Mouse (Mus musculus) adrenal gland, postnatal 36 days (tissue): ENCODE measurements around the gene Rnf126. TPM values are rescaled to one million over a fixed set of nuclear protein-coding genes. Genes with fewer than 3 reads are reported as not detected.
A peak's percentile ranks its signal among the peaks of the same experiment; 100 is the strongest.

Experiments used
- DNase-seq, 2 experiments: peaks; one replicate each; pipeline ENCODE4 v3.0.0; 2021; ENCODE audit warnings: mixed read lengths in 1 of 2
- total RNA-seq, 2 experiments: library from RNA; stranded (reverse); gene quantifications; 2 replicates each; pipeline ENCODE4 v1.2.3; 2021

The Rnf126 gene
- total RNA-seq, 2 experiments from 2014 or later, result 53.0 to 55.2 TPM

DNA sequence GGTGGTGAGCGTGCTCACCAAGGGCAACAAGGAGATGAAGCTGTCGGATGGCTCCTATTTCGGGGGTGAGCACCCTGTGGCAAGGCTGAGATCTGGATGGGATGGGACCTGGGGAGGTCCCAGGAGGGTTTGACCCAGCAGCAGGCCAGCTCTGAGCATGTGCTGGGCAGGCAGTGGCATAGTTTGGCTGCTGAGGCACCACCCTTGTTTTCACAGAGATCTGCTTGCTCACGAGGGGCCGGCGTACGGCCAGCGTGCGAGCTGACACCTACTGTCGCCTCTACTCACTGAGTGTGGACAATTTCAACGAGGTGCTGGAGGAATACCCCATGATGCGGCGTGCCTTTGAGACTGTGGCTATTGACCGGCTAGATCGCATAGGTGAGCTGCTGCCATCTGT lies 32.9 kb downstream of the Rnf126 start:
- DNase-seq, result no peak

DNA sequence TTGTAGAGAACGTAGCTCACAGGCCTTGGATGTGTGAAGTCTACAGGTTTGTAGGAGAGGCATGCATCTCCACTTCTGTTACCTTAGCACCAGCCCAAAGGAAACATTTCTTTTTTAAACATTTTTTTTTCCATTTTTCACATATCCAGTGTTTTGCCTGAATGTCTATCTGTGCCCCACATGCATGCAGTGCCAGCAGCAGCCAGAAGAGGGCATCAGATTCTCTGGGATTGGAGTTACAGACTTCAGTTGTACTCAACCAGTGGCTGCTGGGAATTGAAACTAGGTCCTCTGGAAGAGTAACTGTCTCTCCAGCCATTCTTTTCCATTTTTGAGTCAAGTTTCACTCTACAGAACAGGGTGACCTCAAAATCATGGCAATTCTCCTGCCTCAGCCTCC lies 34.3 kb downstream of the Rnf126 start:
- DNase-seq, result peak; percentile 49 to 62

DNA sequence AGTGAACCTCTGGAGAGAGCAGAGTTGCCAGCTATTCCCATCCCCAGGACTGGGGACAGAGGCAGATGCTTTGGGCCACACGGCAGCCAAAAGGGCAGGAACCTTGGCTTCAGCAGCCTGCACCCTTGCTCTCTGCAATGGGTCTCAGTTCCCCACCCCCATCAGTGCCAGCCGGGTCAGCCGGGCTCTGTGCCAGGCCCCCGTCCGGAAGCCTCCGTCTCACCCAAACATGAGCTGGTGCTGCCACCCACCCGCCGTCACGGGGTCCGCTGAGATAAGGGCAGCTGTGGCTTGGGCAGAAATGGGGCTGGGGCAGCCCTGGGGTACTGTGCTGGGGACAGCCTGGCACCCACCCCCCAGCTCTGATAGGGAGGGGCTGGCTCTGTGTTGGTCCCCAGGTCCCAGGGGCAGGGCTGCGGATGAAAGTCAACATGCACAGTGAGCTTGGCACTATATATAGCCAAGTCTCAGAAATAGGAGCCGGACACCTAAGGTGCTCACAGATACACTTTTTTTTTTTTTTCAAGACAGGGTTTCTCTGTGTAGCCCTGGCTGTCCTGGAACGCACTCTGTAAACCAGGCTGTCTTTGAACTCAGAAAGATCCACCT lies 37.3 kb downstream of the Rnf126 start:
- DNase-seq, result no peak

DNA sequence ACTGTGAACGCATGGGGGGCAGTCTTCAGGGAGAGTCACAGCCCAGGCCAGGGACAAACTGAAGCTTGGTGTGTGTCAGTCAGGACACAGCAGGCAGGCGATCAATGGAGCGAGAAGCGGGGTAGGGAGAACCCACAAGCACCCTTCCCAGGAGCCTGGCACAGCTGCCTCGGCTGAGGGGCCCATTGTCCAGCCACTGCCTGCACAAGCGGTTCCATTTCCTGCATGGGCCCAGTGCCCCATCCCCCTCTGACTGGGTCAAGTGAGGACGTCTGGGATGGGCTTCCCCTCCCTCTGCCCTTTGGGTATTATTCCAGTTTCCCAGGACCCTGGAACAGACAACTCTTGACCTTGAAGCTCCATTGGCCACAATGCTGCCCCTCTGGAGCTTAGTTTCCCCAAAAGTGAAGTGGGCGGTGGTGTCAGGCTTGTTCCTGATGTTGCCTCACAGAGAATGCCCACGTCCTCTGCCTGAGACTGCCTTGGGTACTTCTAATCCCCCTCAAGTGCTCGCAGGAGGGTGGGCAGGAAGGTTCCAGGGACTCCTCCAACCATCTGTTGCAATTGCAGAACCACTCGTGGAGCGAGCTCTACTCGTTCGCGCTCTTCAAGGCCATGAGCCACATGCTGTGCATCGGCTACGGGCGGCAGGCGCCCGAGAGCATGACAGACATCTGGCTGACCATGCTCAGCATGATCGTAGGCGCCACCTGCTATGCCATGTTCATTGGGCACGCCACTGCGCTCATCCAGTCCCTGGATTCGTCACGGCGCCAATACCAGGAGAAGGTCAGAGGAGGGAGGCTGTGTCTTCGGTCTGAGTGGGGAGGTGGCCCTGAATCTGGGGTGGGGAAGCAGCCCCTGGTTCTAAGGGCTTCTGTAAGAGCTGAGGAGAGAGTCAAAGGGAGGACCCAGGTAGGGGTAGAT lies 38.2 kb downstream of the Rnf126 start:
- DNase-seq, result no peak

DNA sequence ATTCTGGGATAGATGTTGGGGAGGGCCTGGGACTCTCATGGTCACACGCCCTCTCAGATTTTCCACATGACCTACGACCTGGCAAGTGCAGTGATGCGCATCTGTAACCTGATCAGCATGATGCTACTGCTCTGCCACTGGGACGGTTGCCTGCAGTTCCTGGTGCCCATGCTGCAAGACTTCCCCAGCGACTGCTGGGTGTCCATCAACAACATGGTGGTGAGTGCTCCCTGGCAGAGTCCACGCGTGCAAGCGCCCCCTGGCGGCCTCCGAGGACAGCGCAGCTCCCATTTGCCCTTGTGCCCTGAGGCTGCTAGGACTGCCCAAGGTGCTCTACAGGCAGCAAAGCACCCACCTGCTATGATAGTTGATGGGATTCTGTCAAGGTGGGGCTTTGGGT lies 40.7 kb downstream of the Rnf126 start:
- DNase-seq, result peak; percentile 66 to 82

DNA sequence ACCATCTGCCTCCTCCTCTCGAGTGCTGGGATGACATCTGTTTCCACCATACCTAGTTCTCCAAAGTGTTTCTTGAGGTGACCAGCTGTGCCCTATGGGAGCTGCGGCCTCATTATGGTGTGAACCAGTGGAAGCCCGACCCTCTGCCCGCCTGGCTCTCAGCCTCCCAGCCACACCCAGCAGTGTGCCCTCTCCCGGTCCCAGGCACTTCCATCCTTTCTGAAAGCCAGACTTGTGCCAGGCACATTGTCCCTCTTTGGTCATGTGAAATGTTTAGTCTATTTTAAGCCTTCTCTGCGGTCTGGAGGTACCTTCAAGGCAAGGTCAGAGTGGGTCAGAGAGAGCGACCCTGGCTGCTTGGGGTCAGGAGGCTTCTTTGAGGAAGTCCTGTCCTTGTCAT lies 43.1 kb downstream of the Rnf126 start:
- no peak for DNase-seq

DNA sequence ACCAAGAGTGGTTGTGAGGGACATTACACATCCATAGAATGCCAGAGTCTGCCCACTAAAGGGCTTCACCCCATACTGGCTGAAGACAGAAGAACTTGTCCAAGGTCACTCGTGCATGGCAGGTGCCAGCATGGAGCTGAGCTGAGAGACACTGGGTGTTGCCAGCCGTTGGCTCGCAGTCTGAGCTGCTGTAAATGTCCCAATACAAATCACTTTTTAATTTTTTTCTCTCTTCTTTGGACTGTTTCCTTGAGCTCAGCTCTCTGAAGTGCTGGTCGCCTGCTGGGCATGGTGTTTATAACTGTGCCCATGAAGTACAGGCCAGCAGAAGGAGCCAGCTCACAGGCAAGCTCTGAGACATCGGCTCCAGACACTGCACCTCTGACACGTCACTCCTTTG lies 43.7 kb downstream of the Rnf126 start:
- peak in 1 of 2 experiments; percentile 40 for DNase-seq

DNA sequence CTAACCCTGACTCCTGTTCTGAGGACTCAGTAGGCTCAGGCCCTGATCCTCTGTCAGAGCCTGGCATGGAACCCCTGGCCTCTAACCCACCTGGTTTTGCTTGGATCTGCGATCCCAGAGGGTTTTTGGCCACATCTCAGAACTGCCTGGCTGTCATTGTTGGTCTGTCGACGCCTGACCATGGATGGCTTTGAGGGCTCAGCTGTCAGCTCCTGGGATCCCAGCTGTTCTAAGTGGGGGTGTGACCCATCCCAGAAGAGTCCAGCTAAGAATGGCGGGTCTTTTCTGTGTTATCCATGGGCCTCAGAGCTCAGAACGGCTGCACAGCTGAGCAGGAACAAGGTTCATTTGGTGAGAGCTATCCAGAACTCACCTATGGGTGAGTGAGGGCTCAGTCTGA lies 45.7 kb downstream of the Rnf126 start:
- DNase-seq, result no peak

DNA sequence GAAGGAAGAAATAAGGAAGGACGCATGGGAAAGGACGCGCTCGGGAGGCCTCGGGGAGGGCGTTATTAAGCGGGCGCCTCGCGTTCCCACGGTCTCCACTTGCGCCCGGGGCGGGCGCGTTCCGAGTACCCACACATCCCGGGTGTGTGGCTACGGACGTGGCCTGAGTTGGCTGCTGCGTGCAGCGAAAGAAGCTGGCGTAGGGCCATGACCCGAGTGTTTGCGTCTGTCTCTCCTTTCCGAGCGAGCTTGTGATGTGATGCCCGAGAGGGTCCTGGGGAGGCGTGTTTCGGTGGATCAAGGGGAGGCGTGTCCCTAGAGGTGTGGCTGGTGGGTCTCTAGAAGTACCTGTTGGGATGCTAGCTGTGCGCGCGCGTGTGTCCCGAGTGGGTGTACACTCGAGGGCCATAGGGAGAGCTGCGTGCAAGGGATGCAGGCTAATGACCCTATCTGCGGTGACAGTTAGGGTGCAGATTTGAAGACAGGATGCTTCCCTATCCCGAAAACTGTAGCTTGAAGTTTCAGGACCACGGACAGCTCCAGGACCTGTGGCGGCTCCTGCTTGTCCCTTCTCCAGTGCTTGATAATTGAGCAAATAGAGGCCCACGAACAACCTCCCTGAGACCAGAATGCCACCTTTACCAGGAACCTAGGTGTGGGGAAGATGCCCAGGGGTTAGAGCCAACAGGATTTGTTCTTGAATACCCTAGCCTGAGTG lies 49.0 kb downstream of the Rnf126 start:
- DNase-seq, result peak; percentile 85 to 86

DNA sequence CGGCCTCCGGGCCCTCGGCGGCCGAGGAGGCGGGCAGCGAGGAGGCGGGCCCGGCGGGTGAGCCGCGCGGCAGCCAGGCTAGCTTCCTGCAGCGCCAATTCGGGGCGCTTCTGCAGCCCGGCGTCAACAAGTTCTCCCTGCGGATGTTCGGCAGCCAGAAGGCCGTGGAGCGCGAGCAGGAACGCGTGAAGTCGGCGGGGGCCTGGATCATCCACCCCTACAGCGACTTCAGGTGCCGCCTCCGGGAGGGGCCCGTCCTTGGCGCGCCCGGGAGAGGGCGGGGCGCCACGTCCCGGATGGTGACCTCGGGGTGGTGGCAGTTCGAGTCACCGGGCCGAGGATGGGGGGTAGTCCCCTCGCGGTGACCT lies 49.8 kb downstream of the Rnf126 start:
- peak in 1 of 2 experiments; percentile 56 for DNase-seq

DNA sequence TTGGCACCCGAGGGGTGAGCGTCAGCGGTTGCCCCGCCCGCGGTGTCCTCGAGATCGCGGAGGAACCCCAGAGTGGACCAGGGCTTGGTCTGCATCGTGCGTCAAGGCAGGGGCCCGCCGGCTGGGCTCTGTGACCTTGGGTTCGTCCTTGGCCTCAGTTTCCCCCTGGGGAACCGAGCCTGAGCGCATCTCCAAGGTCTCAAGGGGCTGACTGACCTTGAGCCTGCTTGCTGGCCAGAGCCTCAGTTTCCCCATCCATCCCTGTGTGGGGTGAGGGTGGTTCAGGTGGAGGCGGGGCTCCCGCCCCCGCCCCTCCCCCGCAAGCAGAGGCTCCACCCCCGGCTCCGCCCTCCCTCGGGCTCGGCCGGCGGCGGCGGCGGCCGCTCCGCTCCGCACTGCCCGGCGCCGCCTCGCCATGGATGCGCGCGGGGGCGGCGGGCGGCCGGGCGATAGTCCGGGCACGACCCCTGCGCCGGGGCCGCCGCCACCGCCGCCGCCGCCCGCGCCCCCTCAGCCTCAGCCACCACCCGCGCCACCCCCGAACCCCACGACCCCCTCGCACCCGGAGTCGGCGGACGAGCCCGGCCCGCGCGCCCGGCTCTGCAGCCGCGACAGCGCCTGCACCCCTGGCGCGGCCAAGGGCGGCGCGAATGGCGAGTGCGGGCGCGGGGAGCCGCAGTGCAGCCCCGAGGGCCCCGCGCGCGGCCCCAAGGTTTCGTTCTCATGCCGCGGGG lies 50.3 kb downstream of the Rnf126 start, which contains the start of gene Hcn2:
Hcn2 (plus strand) TSS at position 381 of the 734 bp plus-strand sequence.
- DNase-seq, result peak in 1 of 2 experiments; percentile 64

DNA sequence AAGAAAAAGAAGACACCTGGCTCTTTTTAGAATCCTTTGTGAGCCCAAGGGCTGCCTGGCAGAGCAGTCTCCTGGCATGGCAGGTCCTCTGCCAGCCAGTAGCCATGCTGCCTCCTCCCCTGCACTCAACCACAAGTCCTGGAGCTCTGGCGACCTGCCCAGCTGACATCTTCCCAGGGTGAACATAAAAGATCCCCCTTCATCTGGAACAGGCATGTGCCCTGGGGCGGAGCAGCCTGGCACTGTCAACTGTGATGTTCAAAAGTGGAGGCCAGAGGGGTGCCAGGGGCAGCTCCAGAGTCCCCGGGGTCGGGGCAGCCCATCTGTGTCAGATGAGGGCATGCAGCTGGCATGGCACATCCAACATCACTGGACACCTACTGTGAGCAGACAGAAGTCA lies 51.8 kb downstream of the Rnf126 start:
- no peak for DNase-seq

DNA sequence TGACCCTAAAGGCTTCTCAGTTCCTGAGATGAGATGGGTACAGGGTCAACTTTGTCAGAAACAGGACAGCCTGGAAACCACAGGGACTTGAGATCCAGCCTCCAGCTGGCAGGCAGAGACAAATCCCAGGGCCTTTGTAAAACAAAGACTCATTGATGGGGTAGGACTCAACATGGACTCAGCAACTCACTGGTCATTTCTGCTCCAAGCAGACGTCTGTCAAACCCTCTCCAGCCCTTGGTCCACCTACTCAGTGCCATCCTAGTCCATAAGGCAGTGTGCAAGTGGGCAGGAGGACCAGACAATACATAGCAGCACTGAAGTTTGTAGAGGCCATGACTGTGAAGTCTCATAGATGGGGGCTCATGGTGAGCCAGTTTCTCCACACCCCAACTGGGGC lies 53.6 kb downstream of the Rnf126 start:
- DNase-seq, result no peak

DNA sequence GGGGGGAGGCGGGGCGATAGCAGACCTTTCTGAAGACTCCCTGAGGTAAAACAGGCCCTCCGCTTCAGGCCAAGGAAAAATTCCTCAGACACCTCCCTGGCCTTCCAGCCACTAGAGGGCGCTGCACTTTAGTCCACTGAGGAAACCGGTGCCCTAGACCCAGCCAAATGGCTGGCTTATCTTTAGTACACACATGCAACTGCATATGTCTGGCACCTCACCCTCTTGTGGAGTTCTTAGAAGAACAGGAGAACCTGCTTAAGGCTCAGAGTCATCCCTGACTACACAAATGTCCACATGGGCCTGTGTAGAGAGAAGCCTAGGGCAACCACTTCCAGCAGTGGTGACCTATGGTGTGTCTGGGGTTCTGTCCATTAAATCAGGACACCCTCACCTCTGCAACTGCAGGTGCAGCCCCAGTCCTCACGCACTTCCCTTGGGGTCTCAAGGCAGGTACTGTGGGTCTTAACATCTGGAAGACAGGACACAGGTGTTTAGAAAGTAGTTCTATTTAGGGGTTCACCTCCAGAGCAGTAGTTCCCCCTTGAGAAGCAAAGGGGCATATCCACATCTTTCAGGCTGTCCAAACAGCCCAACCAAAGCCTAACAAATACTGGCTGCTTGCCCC lies 54.1 kb downstream of the Rnf126 start:
- peak; percentile 86 to 89 for DNase-seq

DNA sequence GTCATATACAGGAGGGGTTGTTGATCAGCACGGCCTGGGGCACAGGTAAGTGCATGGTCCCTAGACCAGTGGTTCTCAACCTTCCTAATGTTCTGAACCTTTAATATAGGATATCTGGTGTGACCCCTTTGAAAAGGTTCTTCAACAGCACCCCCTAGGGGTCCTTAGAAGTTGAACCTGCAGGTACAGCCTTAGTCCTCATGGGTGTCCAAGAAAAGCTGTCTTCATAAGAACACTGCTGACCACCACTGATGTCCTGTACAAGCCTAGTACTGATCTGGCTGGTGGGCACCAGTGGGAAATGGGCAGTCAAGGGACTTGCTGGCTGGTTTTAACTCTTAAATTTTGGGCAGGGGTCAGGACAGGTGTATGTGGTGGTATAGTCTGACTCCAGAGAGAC lies 54.7 kb downstream of the Rnf126 start:
- no peak for DNase-seq

DNA sequence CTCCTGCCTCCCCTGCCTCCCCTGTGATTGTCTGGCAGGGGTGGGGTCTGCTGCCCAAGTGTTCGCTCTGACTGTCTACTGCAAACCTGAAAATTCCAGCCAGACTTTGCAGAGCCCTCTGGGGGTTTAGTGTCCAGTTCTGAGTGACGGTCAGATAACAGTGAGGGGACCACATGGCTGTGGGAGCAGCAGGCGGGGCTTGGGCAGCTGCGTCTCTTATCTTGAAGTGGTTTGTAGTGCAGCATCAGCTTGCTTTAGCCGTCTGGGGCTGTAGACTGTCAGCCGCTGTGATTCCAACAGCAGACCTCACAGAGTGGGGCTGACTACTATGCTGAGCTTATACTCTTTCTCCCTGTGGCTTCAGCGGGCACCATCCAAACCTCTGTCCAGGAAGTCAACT lies 57.4 kb downstream of the Rnf126 start:
- DNase-seq, result no peak

DNA sequence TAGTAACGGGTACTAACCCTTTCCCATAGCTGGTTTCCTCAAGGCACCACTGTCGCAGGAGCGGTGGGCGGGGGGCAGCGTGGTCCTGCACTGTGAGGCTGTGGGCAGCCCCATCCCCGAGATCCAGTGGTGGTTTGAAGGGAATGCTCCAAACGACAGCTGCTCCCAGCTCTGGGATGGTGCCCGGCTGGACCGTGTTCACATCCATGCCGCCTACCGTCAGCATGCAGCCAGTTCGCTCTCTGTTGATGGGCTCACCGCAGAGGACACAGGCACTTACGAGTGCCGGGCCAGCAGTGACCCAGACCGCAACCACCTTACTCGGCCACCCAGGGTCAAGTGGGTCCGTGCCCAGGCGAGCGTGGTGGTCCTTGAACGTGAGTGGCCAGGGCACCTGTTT lies 58.1 kb downstream of the Rnf126 start:
- no peak for DNase-seq
